Mouse (Mus musculus): Measurements from ENCODE around the gene Tmem82.

GRCm38 (mm10) chr4:141618565-141619243 is at the start of gene Tmem82:
- TF ChIP-seq CTCF (IDR thresholded peaks at IDR 0.05; ENCODE audit: low read depth, low read length) = no peak
- no peak for TF ChIP-seq GATA1 (IDR thresholded peaks at IDR 0.05; ENCODE audit: borderline replicate concordance, low read length)
